Comparison of ENCODE assay signal across 1 mouse cellular context in the genomic region with DNA sequence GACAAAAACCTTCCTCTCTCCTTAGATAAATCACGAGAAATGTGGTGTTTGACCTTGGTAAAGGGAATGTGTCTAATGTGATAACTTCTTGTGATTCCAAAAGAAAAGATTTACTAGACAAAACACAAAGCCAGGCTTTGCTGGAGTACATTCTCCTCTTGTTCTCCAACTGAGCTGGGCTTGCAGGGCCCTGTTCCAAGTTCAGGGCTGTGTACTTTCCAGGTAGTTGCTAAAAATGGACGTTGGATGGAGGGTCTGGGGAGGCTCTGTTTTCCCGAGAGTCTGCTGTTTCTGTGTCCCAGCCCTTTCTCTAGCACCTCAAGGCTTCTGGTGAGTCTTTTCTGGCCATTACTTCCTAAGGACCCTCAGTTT.
TF ChIP-seq lines count a peak whose summit lies in the region.

No protein-coding gene starts in this region.

TF ChIP-seq in MEL, 35 proteins besides CTCF, POLR2A, EP300 and RAD21:
- TF ChIP-seq NELFE (IDR thresholded peaks at IDR 0.05; ENCODE audit: low read depth, low read length) (no peak), ZKSCAN1 (IDR thresholded peaks at IDR 0.05; ENCODE audit: low read depth, low read length) (no peak), ZC3H11A (IDR thresholded peaks at IDR 0.05; ENCODE audit: low read depth, low read length) (no peak), MAX (IDR thresholded peaks at IDR 0.05; ENCODE audit: low read length) (no peak), CHD1 (IDR thresholded peaks at IDR 0.05; ENCODE audit: low read depth, low read length) (no peak)
TF ChIP-seq in MEL: peak in this region for 0.
